Mouse (Mus musculus) E14TG2a.4 (cell line): ENCODE measurements around the gene Bud23.

Experiments used
- CTCF ChIP-seq: conservative IDR thresholded peaks from 2 replicates; pipeline ENCODE4 v1.5.1; 2014; ENCODE audit warnings: low read length
- POU5F1 ChIP-seq: IDR thresholded peaks from 2 replicates; pipeline ENCODE4 v1.6.1; 2014; ENCODE audit warnings: low read length, borderline replicate concordance

- TF ChIP-seq CTCF: no peak; the same call in 1 of the 2 replicates
- TF ChIP-seq POU5F1: no peak
Measured at GRCm38 (mm10) chr5:135075655-135076054, 10.9 kb upstream of the Bud23 start.
